Comparison of ENCODE assay signal across 27 mouse cellular contexts in the genomic region with DNA sequence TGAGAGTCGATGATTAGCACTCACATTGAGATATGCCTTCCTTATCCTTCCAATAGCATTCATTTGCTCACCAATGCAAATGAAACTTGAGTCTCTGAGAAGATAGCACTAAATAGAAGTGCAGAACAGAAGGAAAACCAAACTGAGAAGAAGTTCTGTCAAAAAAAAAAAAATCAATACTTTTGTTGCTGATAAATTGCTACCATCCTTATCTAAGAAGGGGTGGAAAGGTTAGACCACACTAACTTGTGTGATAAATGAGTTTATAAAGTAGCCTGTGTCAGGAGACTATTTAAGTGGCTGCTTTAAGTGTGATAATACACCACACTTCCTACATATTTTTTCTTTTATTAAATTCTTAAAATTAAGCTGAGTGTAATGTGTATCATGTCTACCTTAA.
A peak's percentile ranks its signal among the peaks of the same experiment; 100 is the strongest.
DNase-seq lines count a peak whose midpoint lies in the region; ATAC-seq lines count a peak whose summit lies in the region.
"Had no signal": no experiment of that assay in that cellular context is flagged by ENCODE, and none has a peak within 500 bp of the region (broad histone marks: within the 10 kb centered on the region; RNA-seq: fewer than 3 reads in every experiment).

No protein-coding gene starts in this region.

- no peak overlapping the region for H3K9ac ChIP-seq in liver, embryonic 11.5 days (ENCODE audit: low read depth, low read length)
- no peak overlapping the region for H3K9ac ChIP-seq in liver, embryonic 16.5 days (ENCODE audit: low read depth, low read length)
- no peak overlapping the region for H3K9ac ChIP-seq in liver, embryonic 12.5 days
- H3K9ac ChIP-seq: embryonic facial prominence, embryonic 13.5 days; embryonic facial prominence, embryonic 15.5 days; forebrain, embryonic 12.5 days had no signal

- 0 out of 2 replicates have a peak, but pooled peaks have one; percentile 31 for ATAC-seq in liver, embryonic 11.5 days (replicated peaks; ENCODE audit: low FRiP score)
- ATAC-seq in liver, embryonic 16.5 days (ENCODE audit: low read depth), result peak; percentile 32
- no peak for ATAC-seq in liver, embryonic 12.5 days
- ATAC-seq in megakaryocyte progenitor cell, adult 5-6 weeks (replicated peaks; ENCODE audit: poor library complexity), result 0 out of 2 replicates have a peak, but pooled peaks have one; percentile 13
- ATAC-seq: CD4-positive, CD25-positive, alpha-beta regulatory T cell, adult 4 months; forebrain, embryonic 14.5 days; forebrain, embryonic 16.5 days had no signal

- H3K27ac ChIP-seq in liver, embryonic 11.5 days (ENCODE audit: low read depth, low read length), result no peak overlapping the region
- H3K27ac ChIP-seq in liver, embryonic 16.5 days (ENCODE audit: low read length), result no peak overlapping the region
- H3K27ac ChIP-seq in liver, embryonic 12.5 days, result no peak overlapping the region
- H3K27ac ChIP-seq: embryonic facial prominence, embryonic 13.5 days; embryonic facial prominence, embryonic 15.5 days; forebrain, embryonic 10.5 days; forebrain, embryonic 12.5 days had no signal

- 69% methylated on average over 1 of the region's 1 CpGs for WGBS in liver, embryonic 11.5 days
- 30% methylated on average over 1 of the region's 1 CpGs for WGBS in liver, embryonic 16.5 days (ENCODE audit: insufficient replicate concordance)
- WGBS in liver, embryonic 12.5 days (ENCODE audit: insufficient replicate concordance), result 57% methylated on average over 1 of the region's 1 CpGs

- H3K36me3 ChIP-seq in liver, embryonic 11.5 days (ENCODE audit: control insufficient read depth, insufficient read depth, low read length), result no peaks in the 10 kb centered on the region
- no peaks in the 10 kb centered on the region for H3K36me3 ChIP-seq in liver, embryonic 16.5 days (ENCODE audit: control insufficient read depth, insufficient read depth)
- no peaks in the 10 kb centered on the region for H3K36me3 ChIP-seq in liver, embryonic 12.5 days
- H3K36me3 ChIP-seq: embryonic facial prominence, embryonic 13.5 days; embryonic facial prominence, embryonic 15.5 days; forebrain, embryonic 10.5 days; forebrain, embryonic 12.5 days had no signal

- no peaks in the 10 kb centered on the region for H3K27me3 ChIP-seq in liver, embryonic 11.5 days (replicated peaks; ENCODE audit: control insufficient read depth, insufficient read depth, low read length)
- H3K27me3 ChIP-seq in liver, embryonic 16.5 days (ENCODE audit: control insufficient read depth, insufficient read depth, low read depth, low read length), result no peaks in the 10 kb centered on the region
- H3K27me3 ChIP-seq in liver, embryonic 12.5 days (replicated peaks), result no peaks in the 10 kb centered on the region
- H3K27me3 ChIP-seq: CH12.LX; embryonic facial prominence, embryonic 13.5 days; embryonic facial prominence, embryonic 15.5 days; forebrain, embryonic 12.5 days had no signal

- DNase-seq in liver, embryonic 11.5 days (ENCODE audit: low spot score), result no peak
- DNase-seq in liver (no peak), MN1 (ENCODE audit: low spot score) (no peak)
- no peak for DNase-seq in urinary bladder, adult 18-20 months (ENCODE audit: low spot score in 2 of 2)
- DNase-seq: adrenal gland, adult 2 months; adrenal gland, postnatal 10 days; adrenal gland, postnatal 25 days; B cell, adult 2 months; cerebellum, adult 11 months; cerebellum, adult 18-20 months; cerebellum, adult 8-10 months; cerebellum, adult 9-11 months; cerebellum, postnatal 14 days; cerebellum, postnatal 36 days; embryo, embryonic 11 days had no signal

- no peak overlapping the region for H3K4me2 ChIP-seq in liver, embryonic 11.5 days
- no peak overlapping the region for H3K4me2 ChIP-seq in liver, embryonic 16.5 days (ENCODE audit: low read depth, low read length)
- H3K4me2 ChIP-seq in liver, embryonic 12.5 days, result no peak overlapping the region
- H3K4me2 ChIP-seq: embryonic facial prominence, embryonic 13.5 days; embryonic facial prominence, embryonic 15.5 days; forebrain, embryonic 12.5 days had no signal

- H3K9me3 ChIP-seq in liver, embryonic 11.5 days (ENCODE audit: control insufficient read depth, low read length), result no peaks in the 10 kb centered on the region
- H3K9me3 ChIP-seq in liver, embryonic 16.5 days (replicated peaks; ENCODE audit: control insufficient read depth, low read length), result no peaks in the 10 kb centered on the region
- H3K9me3 ChIP-seq in liver, embryonic 12.5 days (replicated peaks), result no peaks in the 10 kb centered on the region
- H3K9me3 ChIP-seq: embryonic facial prominence, embryonic 13.5 days; embryonic facial prominence, embryonic 15.5 days; forebrain, embryonic 10.5 days had no signal

- H3K4me3 ChIP-seq in liver, embryonic 11.5 days (ENCODE audit: low read depth, low read length), result no peak overlapping the region
- no peak overlapping the region for H3K4me3 ChIP-seq in liver, embryonic 16.5 days (ENCODE audit: low read depth, low read length)
- H3K4me3 ChIP-seq in liver, embryonic 12.5 days, result no peak overlapping the region
- H3K4me3 ChIP-seq: embryonic facial prominence, embryonic 13.5 days; embryonic facial prominence, embryonic 15.5 days; erythroblast, embryonic 14.5 days; forebrain, embryonic 10.5 days; forebrain, embryonic 12.5 days had no signal

- no peaks in the 10 kb centered on the region for H3K4me1 ChIP-seq in liver, embryonic 11.5 days (replicated peaks; ENCODE audit: control insufficient read depth, insufficient read depth, low read length)
- no peaks in the 10 kb centered on the region; the same call in 1 of the 2 replicates for H3K4me1 ChIP-seq in liver, embryonic 16.5 days (ENCODE audit: control insufficient read depth, low read depth, low read length)
- H3K4me1 ChIP-seq in liver, embryonic 12.5 days, result peaks cover 13% of the 10 kb centered on the region
- H3K4me1 ChIP-seq: embryonic facial prominence, embryonic 13.5 days; embryonic facial prominence, embryonic 15.5 days; forebrain, embryonic 10.5 days; forebrain, embryonic 12.5 days had no signal
